Mouse (Mus musculus) heart, postnatal 14 days (tissue): ENCODE measurements at regions not wholly inside any gene's neighbourhood (a gene's known extent, or its start where the extent isn't known, plus 50 kb on each side); places are given as distances from the start of the nearest gene placed in this dataset.

Source experiments
- DNase-seq, 2 experiments: peaks; one replicate each; pipeline ENCODE4 v3.0.0; 2021 to 2022
- intact Hi-C: fragments of 180-260 bp; cut with DNase I; formaldehyde crosslinking; loops from one replicate; pipeline ENCODE4 v1.15.1; 2025

- DNase-seq, result no peak
- intact Hi-C loops, result no loop called here
These were observed 458.1 kb upstream of the Slitrk6 start for GRCm38 (mm10) chr14:111212929-111213657.

DNA sequence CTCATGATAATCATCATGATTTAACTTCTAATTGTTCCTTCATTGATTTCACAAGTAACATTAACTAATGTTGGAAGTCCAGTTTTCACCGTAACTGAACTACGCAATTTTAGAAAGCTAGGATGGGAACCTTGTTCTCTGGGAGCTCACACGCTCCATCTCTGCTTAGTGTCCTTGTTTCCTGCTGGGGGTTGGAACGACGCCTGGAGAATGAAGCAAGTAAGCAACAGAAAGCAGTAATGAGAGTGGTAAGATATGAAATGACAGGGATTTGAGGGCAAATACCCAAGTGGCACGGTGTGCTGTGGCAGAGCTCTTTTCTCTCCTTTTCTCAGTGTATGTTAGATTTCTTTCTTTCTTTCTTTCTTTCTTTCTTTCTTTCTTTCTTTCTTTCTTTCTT lies 448.0 kb upstream of the Slitrk5 start:
- intact Hi-C loops, result no loop called here
- DNase-seq, result no peak

DNA sequence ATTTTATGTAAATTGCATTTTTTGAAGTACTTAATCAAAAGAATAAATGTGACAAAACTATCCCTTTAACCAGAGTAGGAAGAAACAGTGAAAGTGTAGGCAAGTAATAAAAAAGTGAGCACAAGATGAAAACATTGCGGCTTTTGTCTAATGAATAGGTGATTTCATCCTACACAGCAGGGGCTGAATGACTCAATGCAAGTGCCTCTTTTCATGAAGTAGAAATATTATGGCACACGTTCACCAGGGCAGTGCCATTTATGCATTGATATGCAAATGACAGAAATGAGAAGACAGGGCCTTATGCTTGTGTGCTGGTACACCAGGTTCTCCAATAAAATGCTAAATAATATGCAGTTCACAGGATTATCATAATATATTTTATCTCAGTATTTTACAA lies 435.8 kb upstream of the Slitrk5 start:
- no peak for DNase-seq

DNA sequence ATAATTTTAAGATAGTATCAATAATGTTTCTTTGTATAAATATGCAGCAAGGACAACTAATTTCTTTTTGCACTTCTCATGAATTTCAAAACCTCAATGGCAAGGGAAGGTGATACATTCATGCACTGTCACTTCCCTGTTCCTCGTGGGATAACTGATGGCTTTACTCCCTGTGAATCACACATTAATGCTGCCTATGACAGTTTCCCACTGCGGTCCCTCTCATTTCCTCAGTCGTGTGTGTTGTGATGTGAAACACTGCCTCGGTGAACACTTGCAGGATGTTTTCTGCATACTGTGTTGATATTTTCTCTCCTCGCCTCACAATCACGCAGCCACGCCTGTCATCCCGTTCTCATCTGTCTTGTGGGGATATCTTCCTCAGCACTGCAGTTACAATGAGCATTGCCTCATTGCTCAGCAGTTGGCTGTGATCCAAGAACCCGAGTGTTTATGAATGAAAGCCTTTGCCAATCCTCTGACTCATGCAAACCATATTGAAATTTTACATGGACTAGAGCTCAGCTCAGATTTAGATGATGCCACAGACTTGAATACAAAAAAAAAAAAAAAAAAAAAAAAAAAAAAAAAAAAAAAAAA lies 425.4 kb upstream of the Slitrk5 start:
- intact Hi-C loops, result no loop called here
- peak; percentile 1 for DNase-seq

More for the DNA sequence above, 435.8 kb upstream of the Slitrk5 start:
- intact Hi-C loops, result no loop called here

DNA sequence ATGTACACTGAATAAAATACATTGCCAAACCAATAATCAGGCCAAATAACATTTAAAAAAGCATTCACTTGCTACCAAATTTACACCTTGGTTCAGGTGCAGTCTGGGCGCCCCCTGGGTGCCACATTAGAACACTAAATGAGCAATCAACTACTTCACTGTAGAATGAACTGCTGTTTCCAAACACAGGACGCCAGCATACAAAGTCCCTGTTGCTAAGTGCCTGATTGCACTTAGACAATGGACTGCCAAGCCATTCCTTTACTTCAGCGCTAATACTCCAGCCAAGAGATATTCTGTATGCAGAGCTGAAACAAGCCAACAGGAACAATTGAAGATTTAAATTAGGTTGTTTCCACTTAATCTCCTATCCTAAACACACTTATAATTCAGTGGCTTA lies 421.7 kb upstream of the Slitrk5 start:
- DNase-seq, result no peak
- intact Hi-C loops, result no loop called here

GRCm38 (mm10) chr14:111261696-111262095 lies 413.2 kb upstream of the Slitrk5 start:
- intact Hi-C loops, result no loop called here

GRCm38 (mm10) chr14:111270239-111270638 lies 404.7 kb upstream of the Slitrk5 start:
- intact Hi-C loops, result no loop called here
- no peak for DNase-seq

More at GRCm38 (mm10) chr14:111261696-111262095, 413.2 kb upstream of the Slitrk5 start:
- DNase-seq, result no peak

DNA sequence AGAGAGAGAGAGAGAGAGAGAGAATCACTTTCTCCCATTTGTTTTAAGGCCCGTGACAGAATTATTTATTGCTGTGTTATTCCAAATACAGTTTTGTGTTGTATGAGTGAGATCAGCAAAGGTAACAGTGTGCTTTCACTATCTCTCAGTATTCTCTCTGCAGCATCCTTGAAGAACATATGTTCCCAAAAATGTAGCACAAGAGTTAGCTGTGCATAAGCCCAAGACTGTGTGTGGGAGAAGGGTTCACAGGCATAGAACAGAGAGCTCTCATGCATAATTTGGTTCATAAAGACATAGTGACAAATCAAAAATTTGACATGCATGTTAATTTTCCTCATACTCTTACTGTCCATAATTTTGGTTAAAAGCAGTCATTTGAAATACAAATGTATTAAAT lies 393.5 kb upstream of the Slitrk5 start:
- DNase-seq, result no peak
- intact Hi-C loops, result no loop called here

GRCm38 (mm10) chr14:111283681-111284461 lies 391.0 kb upstream of the Slitrk5 start:
- intact Hi-C loops, result no loop called here

GRCm38 (mm10) chr14:111285981-111286380 lies 388.9 kb upstream of the Slitrk5 start:
- intact Hi-C loops, result no loop called here

More at GRCm38 (mm10) chr14:111283681-111284461, 391.0 kb upstream of the Slitrk5 start:
- no peak for DNase-seq

GRCm38 (mm10) chr14:111295521-111295920 lies 379.4 kb upstream of the Slitrk5 start:
- no peak for DNase-seq
- intact Hi-C loops, result no loop called here

More at GRCm38 (mm10) chr14:111285981-111286380, 388.9 kb upstream of the Slitrk5 start:
- DNase-seq, result no peak

DNA sequence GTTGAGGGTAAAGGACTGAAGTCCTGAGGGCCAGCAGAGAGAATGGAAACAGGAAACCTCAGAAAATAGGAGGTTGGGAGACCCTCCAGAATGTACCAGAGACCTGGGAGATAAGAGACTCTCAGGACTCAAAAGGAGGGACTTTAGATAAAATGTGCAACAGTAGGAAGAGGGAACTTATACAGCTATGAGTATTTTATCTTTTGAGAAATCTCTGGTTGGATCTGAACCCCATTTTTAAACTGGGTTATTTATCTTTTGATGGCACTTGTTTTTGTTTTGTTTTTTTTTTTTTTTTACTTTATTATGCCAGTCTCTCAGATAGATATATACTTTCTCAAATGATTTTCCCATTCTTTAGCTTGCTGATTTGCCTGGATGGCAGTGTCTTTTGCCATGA lies 377.1 kb upstream of the Slitrk5 start:
- DNase-seq, result no peak
- intact Hi-C loops, result no loop called here

DNA sequence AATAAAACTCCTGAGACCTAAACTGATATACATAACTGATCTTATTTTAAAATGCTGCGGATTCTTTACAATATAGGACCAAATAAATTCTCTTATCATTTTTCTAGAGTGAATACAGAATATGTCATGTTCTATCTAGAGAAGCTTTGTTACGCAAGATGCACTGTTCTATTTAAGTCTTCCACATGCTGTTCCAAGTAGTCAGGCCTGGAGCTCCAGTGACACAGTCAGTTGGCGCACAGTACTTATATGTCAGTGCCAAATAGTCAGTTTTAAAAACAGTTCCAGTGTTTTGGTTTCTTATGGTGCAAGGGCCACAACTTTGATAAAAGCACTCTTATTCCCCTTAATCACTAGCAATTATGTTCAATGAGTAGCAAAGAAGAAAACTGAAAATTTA lies 344.3 kb upstream of the Slitrk5 start:
- intact Hi-C loops, result no loop called here
- DNase-seq, result no peak

GRCm38 (mm10) chr14:111353518-111353917 lies 321.4 kb upstream of the Slitrk5 start:
- no peak for DNase-seq
- intact Hi-C loops, result no loop called here

DNA sequence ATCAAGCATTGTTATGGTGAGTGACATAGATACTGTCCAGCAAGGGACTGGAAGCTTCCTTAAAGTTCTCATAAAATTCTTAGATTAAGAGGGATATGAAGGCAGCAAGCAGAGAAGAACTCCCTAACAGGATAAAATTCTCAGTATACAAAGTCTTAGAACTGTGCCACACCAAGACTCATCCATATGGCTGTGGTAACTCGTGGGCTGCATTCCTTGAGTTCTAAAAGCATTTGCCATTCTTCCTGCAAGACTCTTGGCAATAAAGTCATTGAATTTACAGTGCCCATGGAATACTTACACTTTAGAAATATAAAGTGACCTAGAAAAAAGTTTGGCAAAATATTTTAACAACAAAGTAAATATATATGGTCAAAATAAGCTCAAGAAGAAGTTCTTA lies 278.1 kb upstream of the Slitrk5 start:
- intact Hi-C loops, result no loop called here
- no peak for DNase-seq

GRCm38 (mm10) chr14:111400809-111401208 lies 274.1 kb upstream of the Slitrk5 start:
- DNase-seq, result no peak
- intact Hi-C loops, result no loop called here

- DNase-seq, result no peak
- intact Hi-C loops, result no loop called here
These were observed 272.4 kb upstream of the Slitrk5 start for GRCm38 (mm10) chr14:111402538-111402937.

DNA sequence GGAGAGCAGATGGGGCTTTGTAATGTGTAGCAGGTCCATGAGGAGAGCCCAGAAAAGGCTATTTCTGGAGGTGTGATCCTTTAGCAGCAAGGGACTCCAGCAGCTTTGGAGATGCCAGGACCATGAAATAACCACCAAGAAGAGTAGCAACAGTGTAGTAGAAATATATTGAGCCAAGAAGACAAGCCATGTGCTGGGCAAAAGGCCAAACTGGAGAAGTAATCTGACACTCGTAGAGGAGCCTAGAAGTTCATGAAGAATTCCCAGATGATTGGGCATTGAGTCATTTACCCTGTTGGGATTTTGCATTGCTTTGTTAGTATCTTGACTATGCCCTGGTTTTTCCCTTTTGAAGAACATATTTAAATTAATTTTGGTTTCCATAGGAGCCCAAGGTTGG lies 271.3 kb upstream of the Slitrk5 start:
- DNase-seq, result peak in 1 of 2 experiments; percentile 3
- intact Hi-C loops, result no loop called here

- no peak for DNase-seq
- intact Hi-C loops, result no loop called here
These were observed 261.4 kb upstream of the Slitrk5 start for GRCm38 (mm10) chr14:111413543-111413942.

- intact Hi-C loops, result no loop called here
- no peak for DNase-seq
These were observed 256.4 kb upstream of the Slitrk5 start for GRCm38 (mm10) chr14:111418531-111418930.

- intact Hi-C loops, result no loop called here
- no peak for DNase-seq
These were observed 245.6 kb upstream of the Slitrk5 start for GRCm38 (mm10) chr14:111429101-111429857.
